Mouse (Mus musculus) forebrain, embryonic 10.5 days (tissue): ENCODE results near the gene Ypel4. TPM values are rescaled to one million over a fixed set of nuclear protein-coding genes. Genes with fewer than 3 reads are reported as not detected.

Source experiments
- DNase-seq: peaks from one replicate; pipeline ENCODE4 v3.0.0-alpha.2; 2017; ENCODE audit warnings: low spot score; ENCODE audit errors: extremely low spot score
- H3K27ac ChIP-seq: fragments of 300-500 bp; sonication (generic); 2 replicates; pipeline ENCODE4 v1.5.1; 2016; ENCODE audit warnings: mild to moderate bottlenecking
- H3K27me3 ChIP-seq: fragments of 300-500 bp; sonication (generic); 2 replicates; pipeline ENCODE4 v1.6.1; 2016; ENCODE audit warnings: mild to moderate bottlenecking; ENCODE audit not compliant: poor library complexity, severe bottlenecking
- H3K36me3 ChIP-seq: fragments of 300-500 bp; sonication (generic); replicated peaks from 2 replicates; pipeline ENCODE4 v1.6.1; 2016; ENCODE audit warnings: mild to moderate bottlenecking, moderate library complexity
- H3K4me1 ChIP-seq: fragments of 300-500 bp; sonication (generic); 2 replicates; pipeline ENCODE4 v1.6.1; 2016
- H3K4me3 ChIP-seq: fragments of 300-500 bp; sonication (generic); 2 replicates; pipeline ENCODE4 v1.5.1; 2016; ENCODE audit warnings: mild to moderate bottlenecking, moderate library complexity
- H3K9me3 ChIP-seq: fragments of 300-500 bp; sonication (generic); 2 replicates; pipeline ENCODE4 v1.6.1; 2016; ENCODE audit warnings: mild to moderate bottlenecking, moderate library complexity
- whole genome bisulfite sequencing: fragments of 180-500 bp; shearing (Covaris S2); methylation state at CpG from one replicate; pipeline ENCODE4 v1.1.7; 2016; 5-methylcytosine and 5-hydroxymethylcytosine counted together
- polyA plus RNA-seq: library from polyadenylated mRNA; unstranded; fragments of >200 nt; fragmentation: Nextera tagmentation; extraction: Ambion mirVana; gene quantifications from 2 replicates; pipeline ENCODE4 v1.2.1, GENCODE M21; 2016

Ypel4 gene
- polyA plus RNA-seq, 1 experiment from 2014 or later, result 8.2 TPM

DNA sequence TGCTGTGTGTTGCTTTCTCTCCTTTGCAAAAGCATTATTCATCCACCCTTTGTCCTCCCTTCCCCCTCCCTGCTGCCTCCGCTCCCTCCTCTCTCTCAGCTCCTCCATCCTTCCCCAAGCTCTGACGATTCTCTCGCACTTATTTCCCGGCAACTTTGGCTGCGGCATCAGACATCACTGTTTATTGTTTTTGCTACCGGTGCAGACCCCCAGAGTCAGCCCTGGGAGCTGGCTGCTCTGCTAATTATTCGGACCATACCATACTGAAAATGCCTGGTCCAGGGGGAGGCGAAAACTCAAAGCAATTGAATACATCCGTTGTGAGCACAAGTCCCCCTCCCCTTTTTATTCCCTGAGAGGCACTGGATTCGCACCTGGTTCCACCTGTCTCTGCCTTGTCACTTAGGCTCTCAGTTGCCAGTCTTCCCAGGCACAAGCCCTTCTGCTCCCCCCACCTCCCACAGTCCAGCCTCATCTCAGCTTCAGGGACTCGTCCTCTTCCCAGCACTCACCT is 550 bp downstream of the Ypel4 start:
- Histone ChIP-seq H3K4me3 (peak overlapping the region; percentile 69), H3K4me1 (peaks cover 64% of the 10 kb centered on the region), H3K36me3 (no peaks in the 10 kb centered on the region), H3K9me3 (no peaks in the 10 kb centered on the region), H3K27ac (peak overlapping the region; percentile 99), H3K27me3 (no peaks in the 10 kb centered on the region)
- WGBS, result under 1% methylated on average over 11 of the region's 11 CpGs
- peak; percentile 65 for DNase-seq

DNA sequence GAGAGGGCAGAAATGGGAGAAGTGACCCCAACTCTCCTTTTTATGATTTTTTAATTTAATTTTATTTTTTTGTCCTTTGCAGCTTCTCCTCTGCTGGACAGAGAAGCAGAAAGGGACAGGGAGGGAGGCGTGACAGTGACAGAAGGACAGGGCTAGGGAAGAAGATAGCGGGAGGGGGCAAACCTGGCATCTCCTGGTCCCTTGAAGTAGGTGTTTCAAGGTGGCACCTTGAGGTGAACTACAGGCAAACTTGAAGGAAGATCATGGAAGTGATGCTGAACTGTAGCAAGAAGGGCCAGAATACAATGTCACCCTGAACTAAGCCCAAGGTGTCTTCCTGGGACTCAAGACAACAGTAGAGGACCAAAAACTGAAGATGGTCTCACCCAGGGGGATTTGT is 1.1 kb downstream of the Ypel4 start:
- Histone ChIP-seq H3K27ac (peak overlapping the region; percentile 99), H3K27me3 (no peaks in the 10 kb centered on the region), H3K4me3 (peak overlapping the region; percentile 69), H3K4me1 (peaks cover 70% of the 10 kb centered on the region), H3K36me3 (peaks cover 2% of the 10 kb centered on the region), H3K9me3 (no peaks in the 10 kb centered on the region)
- WGBS, result 6% methylated on average over 2 of the region's 2 CpGs
- no peak for DNase-seq

DNA sequence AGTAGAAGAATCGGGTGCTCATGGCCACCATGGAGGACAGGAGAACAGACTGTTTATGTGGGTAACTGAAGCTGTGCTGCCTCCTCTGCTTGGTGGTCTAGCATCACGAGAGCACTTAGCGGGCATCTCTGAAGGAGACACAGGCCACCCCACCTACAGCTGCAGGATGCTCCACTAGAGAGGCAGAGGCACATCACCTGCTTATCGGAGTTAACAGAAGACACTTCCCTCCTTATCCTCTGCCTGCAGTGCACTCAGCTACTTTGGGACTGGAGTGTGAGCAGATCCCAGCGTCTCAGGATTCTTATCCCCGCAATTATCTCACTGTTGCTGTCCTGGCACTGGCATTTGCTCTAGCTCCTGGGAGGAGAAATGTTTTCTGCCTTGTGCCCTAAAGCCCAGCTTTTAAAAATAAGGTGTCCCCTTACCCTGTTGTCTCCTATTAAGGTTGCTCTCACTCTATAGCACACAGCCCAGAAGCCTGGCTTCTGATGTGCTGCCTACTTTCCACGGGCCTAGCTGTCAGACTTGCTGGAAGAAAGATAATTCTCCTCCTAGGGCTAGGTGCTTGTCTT is 1.6 kb downstream of the Ypel4 start:
- Histone ChIP-seq H3K4me1 (peaks cover 75% of the 10 kb centered on the region), H3K36me3 (peaks cover 7% of the 10 kb centered on the region), H3K27ac (peak overlapping the region; percentile 99), H3K9me3 (no peaks in the 10 kb centered on the region), H3K27me3 (no peaks in the 10 kb centered on the region), H3K4me3 (peak overlapping the region; percentile 69)
- DNase-seq, result peak; percentile 46
- WGBS, result 29% methylated on average over 7 of the region's 7 CpGs

DNA sequence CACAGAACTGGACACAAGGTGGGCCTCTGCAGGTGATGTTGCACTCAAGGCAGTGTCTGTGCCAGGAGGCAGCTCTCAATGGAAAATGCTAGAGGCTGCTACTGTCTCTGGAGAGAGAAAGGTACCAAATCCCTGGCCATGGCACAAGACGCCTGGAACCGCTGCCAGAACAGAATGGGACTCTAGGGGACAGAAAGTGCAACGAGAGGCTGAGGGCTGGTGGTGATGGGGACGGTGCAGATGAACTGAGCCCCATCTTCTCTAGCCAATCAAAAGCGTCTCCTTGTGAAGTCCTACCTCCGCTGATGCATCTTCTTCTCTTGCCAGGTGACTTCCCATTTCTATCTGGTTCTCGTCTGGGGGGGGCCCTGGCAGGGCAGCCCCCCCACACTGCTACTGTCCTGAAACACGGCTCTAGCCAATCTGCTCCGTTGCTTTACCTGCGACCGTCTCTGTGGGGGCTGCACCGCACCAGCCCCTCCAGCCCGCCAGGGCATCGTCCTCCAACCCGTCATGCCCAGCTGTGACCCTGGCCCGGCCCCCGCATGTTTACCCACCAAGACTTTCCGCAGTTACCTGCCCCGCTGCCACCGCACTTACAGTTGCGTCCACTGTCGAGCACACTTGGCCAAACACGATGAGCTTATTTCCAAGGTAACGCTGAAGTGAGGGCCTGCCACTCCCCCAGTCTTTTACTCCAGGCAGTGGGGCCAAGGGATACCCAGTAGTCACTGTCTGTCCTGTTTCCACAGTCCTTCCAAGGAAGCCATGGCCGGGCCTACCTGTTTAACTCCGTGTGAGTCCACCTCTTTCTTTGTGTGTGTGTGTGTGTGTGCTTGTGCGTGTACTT is 2.7 kb downstream of the Ypel4 start:
- H3K4me1 ChIP-seq, result peaks cover 86% of the 10 kb centered on the region
- H3K27ac ChIP-seq, result peak overlapping the region; percentile 99
- no peaks in the 10 kb centered on the region for H3K27me3 ChIP-seq
- 7% methylated on average over 27 of the region's 27 CpGs for WGBS
- DNase-seq, result peak; percentile 49
- peak overlapping the region; percentile 69 for H3K4me3 ChIP-seq
- H3K9me3 ChIP-seq, result no peaks in the 10 kb centered on the region
- H3K36me3 ChIP-seq, result peaks cover 18% of the 10 kb centered on the region

DNA sequence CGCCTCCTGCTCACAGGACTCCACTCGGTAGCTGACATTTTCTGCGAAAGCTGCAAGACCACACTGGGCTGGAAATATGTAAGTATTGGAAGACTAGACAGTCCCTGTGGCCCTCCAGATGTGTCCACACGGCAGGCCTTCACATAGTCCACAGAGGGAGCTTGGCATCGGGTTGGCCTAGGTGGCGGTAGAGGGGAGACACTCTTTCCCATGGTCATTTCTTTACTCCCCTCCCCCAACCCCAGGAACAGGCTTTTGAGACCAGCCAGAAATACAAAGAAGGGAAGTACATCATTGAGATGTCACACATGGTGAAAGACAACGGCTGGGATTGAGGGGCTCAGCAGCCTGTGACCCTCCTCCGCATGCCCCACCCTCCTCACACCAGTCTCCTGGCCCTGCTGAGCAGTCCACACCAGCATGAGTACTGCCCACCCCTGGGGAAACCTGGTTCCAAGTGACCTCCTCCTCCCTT is 3.6 kb downstream of the Ypel4 start:
- H3K9me3 ChIP-seq, result no peaks in the 10 kb centered on the region
- DNase-seq, result peak; percentile 67
- peak overlapping the region; percentile 69 for H3K4me3 ChIP-seq
- H3K36me3 ChIP-seq, result peaks cover 27% of the 10 kb centered on the region
- H3K4me1 ChIP-seq, result peaks cover 95% of the 10 kb centered on the region
- H3K27ac ChIP-seq, result peak overlapping the region; percentile 99
- H3K27me3 ChIP-seq, result no peaks in the 10 kb centered on the region
- 4% methylated on average over 8 of the region's 8 CpGs for WGBS

DNA sequence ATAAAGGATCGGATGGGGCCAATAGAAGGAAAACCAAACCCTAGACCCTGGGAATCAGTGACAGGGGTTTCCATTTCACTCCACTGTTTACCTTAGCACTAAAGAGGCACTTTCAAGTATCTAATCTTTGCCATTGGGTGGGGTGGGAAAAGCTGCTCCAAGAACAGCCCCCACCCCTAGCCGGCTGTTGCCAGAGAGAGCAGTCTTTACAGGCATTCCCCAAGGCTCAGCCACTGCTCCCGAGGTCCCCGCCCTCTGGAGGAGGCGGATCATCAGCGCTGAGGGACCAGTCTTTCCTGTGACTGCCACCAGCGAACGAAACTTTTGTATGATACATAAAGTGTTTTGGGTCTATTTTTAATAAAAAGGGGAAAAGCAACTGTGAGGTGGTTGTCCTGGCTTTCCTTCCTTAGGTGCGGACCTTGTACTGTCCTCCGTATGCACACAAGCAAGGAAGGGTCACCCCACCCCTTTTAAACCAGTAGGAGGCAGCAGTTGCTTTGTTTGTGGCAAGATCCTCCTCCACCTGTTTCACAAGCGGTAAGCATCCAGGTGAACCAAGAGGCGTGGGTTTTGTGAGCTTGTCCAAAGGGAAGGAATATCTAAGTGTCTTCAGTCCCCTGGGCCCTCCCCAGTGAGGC is 4.5 kb downstream of the Ypel4 start:
- H3K4me1 ChIP-seq, result peaks cover 93% of the 10 kb centered on the region
- peak; percentile 70 for DNase-seq
- peak overlapping the region; percentile 69 for H3K4me3 ChIP-seq

DNA sequence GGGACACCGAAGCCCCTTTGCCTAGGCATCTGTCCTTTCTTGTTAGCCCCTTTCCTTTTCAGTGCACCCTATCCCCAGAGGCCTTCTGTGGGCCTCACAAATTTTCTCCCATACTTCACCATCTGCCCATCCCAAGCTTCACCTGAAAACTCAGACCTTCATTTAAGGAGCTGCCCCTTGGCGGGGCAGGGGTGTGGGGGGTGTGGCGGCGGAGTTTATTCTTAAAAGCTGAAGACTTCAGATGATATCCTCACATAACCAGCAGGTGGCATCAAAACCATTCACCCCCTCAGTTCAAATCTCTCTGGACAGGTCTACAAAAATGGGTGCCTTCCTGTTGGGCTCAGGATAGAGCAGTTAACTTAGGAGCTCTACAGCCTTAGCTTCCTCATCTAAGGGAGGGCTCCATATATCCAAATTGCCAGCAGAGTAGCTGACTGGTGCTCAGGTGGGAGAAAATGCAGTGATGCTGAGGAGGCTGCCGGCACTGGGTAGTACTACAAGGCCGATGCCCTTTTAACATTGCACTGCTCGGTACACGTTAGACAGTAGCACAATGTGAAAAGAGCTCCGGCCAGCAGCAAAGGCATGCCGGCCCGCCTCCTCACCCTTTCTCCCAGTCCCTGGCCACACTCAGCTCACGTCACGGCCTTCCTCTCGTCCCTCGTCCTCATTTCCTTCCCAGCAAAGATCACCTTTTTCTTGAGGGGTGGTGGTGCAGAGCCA is 6.9 kb downstream of the Ypel4 start:
- peak; percentile 31 for DNase-seq
- Histone ChIP-seq H3K36me3 (peaks cover 27% of the 10 kb centered on the region), H3K9me3 (no peaks in the 10 kb centered on the region), H3K27me3 (no peaks in the 10 kb centered on the region), H3K4me1 (peaks cover 86% of the 10 kb centered on the region), H3K4me3 (peak overlapping the region; percentile 69), H3K27ac (peak overlapping the region; percentile 99)
- WGBS, result 78% methylated on average over 15 of the region's 15 CpGs

More for the DNA sequence above, 4.5 kb downstream of the Ypel4 start:
- H3K36me3 ChIP-seq, result peaks cover 27% of the 10 kb centered on the region
- H3K27me3 ChIP-seq, result no peaks in the 10 kb centered on the region
- H3K9me3 ChIP-seq, result no peaks in the 10 kb centered on the region
- WGBS, result 3% methylated on average over 12 of the region's 12 CpGs
- H3K27ac ChIP-seq, result peak overlapping the region; percentile 99

DNA sequence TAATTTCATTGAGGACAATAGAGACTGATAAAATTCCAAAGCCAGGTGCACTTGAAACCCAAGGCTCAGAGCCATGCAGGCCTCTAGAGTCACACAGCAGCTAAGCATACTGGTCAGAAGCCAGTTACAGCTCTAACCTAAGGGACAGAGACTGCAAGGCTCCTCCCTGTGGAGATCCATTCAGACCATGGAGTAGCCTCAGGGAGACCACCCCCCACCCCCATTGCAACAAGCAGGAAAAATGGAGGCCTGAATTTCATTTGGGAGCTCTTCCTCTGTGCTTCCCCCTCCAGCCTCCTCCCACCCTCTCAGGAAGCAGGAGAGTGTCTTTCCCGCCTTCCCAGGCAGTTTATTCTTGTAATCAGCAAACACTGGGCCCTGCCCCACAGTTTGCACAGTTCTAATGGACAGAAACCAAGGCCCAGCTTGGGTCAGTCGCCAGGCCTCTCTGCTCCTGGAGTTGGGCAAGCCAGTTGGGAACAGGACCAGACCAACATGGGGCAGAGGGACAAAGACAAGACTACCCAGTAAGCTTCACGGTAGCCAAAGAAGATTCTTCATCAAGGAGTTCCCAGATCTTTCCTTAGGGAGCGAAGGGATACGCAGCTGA is 8.1 kb downstream of the Ypel4 start:
- under 1% methylated on average over 5 of the region's 5 CpGs for WGBS
- Histone ChIP-seq H3K4me1 (peaks cover 75% of the 10 kb centered on the region), H3K27ac (peak overlapping the region; percentile 99), H3K9me3 (no peaks in the 10 kb centered on the region), H3K27me3 (no peaks in the 10 kb centered on the region), H3K4me3 (peak overlapping the region; percentile 69), H3K36me3 (peaks cover 27% of the 10 kb centered on the region)
- DNase-seq, result no peak

DNA sequence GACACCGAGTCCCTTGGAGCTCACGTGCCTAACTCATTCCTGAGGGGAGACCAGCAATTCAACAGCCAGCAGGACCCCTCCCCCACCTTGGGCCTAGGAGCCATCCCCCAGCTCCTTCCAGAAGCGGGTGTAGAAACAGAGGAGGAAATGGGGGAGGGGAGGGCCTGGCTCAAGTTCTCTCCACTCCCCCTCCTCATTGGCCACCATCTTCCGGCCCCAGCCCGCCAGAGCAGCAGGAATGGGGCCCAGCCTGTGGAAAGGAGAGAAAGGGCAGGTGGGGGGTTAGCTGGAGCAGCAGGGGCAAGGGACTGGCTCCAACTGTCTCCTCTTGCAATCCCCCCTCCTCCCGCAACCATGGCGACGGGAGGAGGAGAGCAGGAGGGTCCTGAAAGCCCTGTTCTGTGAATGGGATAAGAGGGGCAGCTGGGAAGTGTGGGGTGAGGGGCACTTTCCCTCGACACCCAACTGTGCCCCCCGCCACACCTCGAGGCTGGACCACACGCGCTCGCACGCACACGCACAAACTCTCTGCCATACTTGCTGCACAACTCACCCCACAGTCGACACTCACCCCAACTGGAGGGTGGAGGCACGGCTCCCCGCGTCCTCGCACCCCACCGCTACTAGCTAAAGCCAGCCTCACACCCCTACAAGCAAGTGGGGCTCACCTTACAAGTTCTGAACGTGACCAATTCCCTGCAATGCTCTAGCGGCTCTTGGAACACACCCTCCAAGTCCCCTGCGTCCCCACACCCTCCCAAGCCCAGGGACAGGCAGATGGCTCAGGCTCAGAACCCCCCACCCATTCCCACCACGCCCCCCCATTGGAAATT is 8.8 kb downstream of the Ypel4 start:
- H3K27ac ChIP-seq, result peak overlapping the region; percentile 99
- peak; percentile 97 for DNase-seq
- H3K9me3 ChIP-seq, result no peaks in the 10 kb centered on the region
- under 1% methylated on average over 26 of the region's 26 CpGs for WGBS
- no peaks in the 10 kb centered on the region for H3K27me3 ChIP-seq
- peak overlapping the region; percentile 69 for H3K4me3 ChIP-seq
- peaks cover 67% of the 10 kb centered on the region for H3K4me1 ChIP-seq
- peaks cover 27% of the 10 kb centered on the region for H3K36me3 ChIP-seq

DNA sequence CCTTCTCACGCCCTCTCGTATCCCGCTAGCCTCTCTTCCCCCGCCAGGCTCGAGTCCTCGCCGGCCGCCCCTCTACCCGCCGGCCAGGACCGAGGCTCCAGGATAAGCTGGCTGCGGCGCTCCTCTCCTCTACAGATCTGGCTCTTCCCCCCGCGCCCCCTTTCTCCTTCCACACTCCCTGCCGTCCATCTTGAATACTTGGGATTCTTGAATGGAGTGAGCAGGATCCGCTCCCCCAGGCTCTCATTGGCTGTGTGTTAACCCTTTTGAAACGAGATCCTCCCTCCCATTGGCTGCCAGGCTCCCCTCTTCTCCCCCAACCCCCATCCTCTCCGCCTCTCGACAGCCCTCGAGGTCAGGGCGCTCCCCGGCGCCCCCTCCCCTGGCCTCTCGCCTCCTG is 9.7 kb downstream of the Ypel4 start, which contains the start of gene Gm19426:
Gm19426 (minus strand) TSS at position 95 of the 400 bp plus-strand sequence.
- peaks cover 58% of the 10 kb centered on the region for H3K4me1 ChIP-seq
- DNase-seq, result peak; percentile 95
- peak within 1 kb of the TSS; percentile 69 for H3K4me3 ChIP-seq
- peaks cover 27% of the 10 kb centered on the region for H3K36me3 ChIP-seq
- no peaks in the 10 kb centered on the region for H3K9me3 ChIP-seq
- H3K27me3 ChIP-seq, result no peaks in the 10 kb centered on the region
- 1% methylated on average over 25 of the region's 25 CpGs for WGBS
- peak within 1 kb of the TSS; percentile 99 for H3K27ac ChIP-seq

DNA sequence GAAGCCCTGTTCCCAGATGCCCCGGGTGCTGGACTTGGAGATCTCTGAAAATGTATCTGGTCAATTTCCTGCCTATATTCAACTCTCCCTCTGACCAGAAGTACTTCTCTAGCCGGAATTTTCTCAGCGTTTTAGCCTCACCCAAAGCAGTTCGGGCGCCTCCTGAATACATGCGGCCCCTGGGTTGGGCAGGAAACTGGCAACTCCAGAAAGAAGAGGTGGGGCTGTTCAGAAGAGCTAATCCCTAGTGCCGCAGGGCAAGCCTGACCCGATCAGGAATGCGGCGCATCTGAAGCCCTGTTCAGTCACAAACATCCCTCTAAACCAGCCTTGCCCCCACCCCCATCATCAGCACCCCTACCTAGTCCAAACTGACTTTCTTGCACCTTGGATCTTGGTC is 10.3 kb downstream of the Ypel4 start:
- DNase-seq, result peak; percentile 82
- Histone ChIP-seq H3K4me1 (peaks cover 53% of the 10 kb centered on the region), H3K27me3 (no peaks in the 10 kb centered on the region), H3K27ac (peak overlapping the region; percentile 99), H3K9me3 (no peaks in the 10 kb centered on the region), H3K36me3 (peaks cover 27% of the 10 kb centered on the region), H3K4me3 (peak overlapping the region; percentile 69)
- 0% methylated on average over 10 of the region's 10 CpGs for WGBS
